In the genomic region with DNA sequence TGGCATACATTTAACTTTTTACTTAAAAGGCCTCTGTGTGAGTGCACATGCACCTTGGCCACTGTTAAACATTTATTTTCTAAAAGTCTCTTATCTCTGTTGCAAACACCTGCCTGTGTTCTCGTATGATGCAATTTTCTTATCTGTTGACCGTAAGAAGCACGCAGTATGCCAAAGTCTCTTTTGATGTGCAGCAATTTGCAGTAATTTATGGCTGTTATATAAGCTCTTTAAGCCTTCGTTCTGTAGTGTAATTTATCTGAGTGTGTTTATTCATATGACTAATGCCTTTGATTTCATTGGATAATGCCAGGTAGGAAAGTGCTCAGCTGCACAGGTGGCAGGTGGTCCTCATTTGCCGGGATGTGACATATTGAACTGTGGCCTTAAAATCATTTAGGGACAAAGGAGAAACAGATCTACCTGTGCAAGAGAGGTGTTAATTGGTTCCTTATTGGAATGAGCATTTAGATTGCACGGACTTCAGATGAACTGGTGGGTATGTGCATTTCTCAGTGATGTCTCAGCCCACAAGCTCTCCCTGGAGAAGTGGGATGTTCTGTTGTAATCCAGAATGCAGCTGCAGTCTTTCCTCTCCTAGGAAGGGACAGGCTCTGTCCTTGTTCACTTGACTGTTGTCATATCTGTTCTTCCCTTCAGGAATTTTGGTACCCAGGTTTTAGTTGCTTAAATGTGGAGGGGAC, we compare ENCODE assay signal across 13 mouse cellular contexts. TPM values are rescaled to one million over a fixed set of nuclear protein-coding genes. Genes with fewer than 3 reads are reported as not detected.
"Had no signal": no experiment of that assay in that cellular context is flagged by ENCODE, and none has a peak within 500 bp of the region (broad histone marks: within the 10 kb centered on the region; RNA-seq: fewer than 3 reads in every experiment).

No protein-coding gene starts in this region.

- H3K4me3 ChIP-seq: left cerebral cortex, adult 2 months; limb, embryonic 10.5 days; midbrain, embryonic 13.5 days had no signal

- DNase-seq: kidney, adult 18-20 months; kidney, postnatal 10 days; kidney, postnatal 4 days; right cerebral cortex, adult 18-20 months; spleen, adult 18-20 months; thymus, adult 18-20 months; thymus, postnatal 14 days had no signal

- H3K9ac ChIP-seq: liver, embryonic 14.5 days; lung, embryonic 14.5 days; midbrain, embryonic 13.5 days had no signal

- H3K36me3 ChIP-seq: limb, embryonic 10.5 days; midbrain, embryonic 13.5 days had no signal

- ATAC-seq: midbrain, embryonic 13.5 days had no signal

- H3K4me1 ChIP-seq: limb, embryonic 10.5 days; midbrain, embryonic 13.5 days had no signal

- H3K27me3 ChIP-seq: midbrain, embryonic 13.5 days had no signal

- H3K27ac ChIP-seq: left cerebral cortex, adult 2 months; limb, embryonic 10.5 days; liver, embryonic 14.5 days; macrophage; midbrain, embryonic 13.5 days had no signal

- H3K9me3 ChIP-seq: limb, embryonic 10.5 days; midbrain, embryonic 13.5 days had no signal

- H3K4me2 ChIP-seq: lung, embryonic 14.5 days; midbrain, embryonic 13.5 days had no signal

RNA-seq across cellular contexts. Expression of a gene that starts 10.5 kb away (rescaled TPM):
- polyA plus RNA-seq: macrophage had no signal
